Mouse (Mus musculus) frontal cortex, postnatal 25 days (tissue): ENCODE data around the gene Htra3.

Experiments used
- DNase-seq, 2 experiments: peaks; one replicate each; pipeline ENCODE4 v3.0.0; 2022; ENCODE audit warnings: low spot score in 2 of 2

The Htra3 gene

GRCm38 (mm10) chr5:35695815-35696214 lies 16.2 kb upstream of the Htra3 start:
- DNase-seq = peak in 1 of 2 experiments; percentile 29

GRCm38 (mm10) chr5:35693638-35694037 lies 14.1 kb upstream of the Htra3 start:
- no peak for DNase-seq

- no peak for DNase-seq
Observed at GRCm38 (mm10) chr5:35691246-35691645, 11.7 kb upstream of the Htra3 start.

- DNase-seq = no peak
Observed at GRCm38 (mm10) chr5:35690485-35691165, 11.0 kb upstream of the Htra3 start.

GRCm38 (mm10) chr5:35689374-35689773 lies 9.8 kb upstream of the Htra3 start:
- no peak for DNase-seq

GRCm38 (mm10) chr5:35688851-35689250 lies 9.3 kb upstream of the Htra3 start:
- no peak for DNase-seq

- no peak for DNase-seq
Observed at GRCm38 (mm10) chr5:35687098-35687497, 7.5 kb upstream of the Htra3 start.

GRCm38 (mm10) chr5:35686336-35686735 lies 6.8 kb upstream of the Htra3 start:
- no peak for DNase-seq

- DNase-seq = no peak
Observed at GRCm38 (mm10) chr5:35685079-35685478, 5.5 kb upstream of the Htra3 start.

GRCm38 (mm10) chr5:35680958-35681357 lies 1.4 kb upstream of the Htra3 start:
- DNase-seq = peak in 1 of 2 experiments; percentile 26

GRCm38 (mm10) chr5:35676964-35677363 lies 2.6 kb downstream of the Htra3 start:
- DNase-seq = no peak

- DNase-seq = no peak
Observed at GRCm38 (mm10) chr5:35674081-35674555, 5.5 kb downstream of the Htra3 start.

- DNase-seq = peak in 1 of 2 experiments; percentile 29
Observed at GRCm38 (mm10) chr5:35673086-35673485, 6.5 kb downstream of the Htra3 start.

- DNase-seq = no peak
Observed at GRCm38 (mm10) chr5:35672581-35672980, 7.0 kb downstream of the Htra3 start.

GRCm38 (mm10) chr5:35671474-35671891 lies 8.1 kb downstream of the Htra3 start:
- DNase-seq = peak in 1 of 2 experiments; percentile 42

GRCm38 (mm10) chr5:35670412-35670801 lies 9.2 kb downstream of the Htra3 start:
- DNase-seq = no peak

- DNase-seq = no peak
Observed at GRCm38 (mm10) chr5:35669747-35670411, 9.7 kb downstream of the Htra3 start.

- no peak for DNase-seq
Observed at GRCm38 (mm10) chr5:35666152-35666551, 13.4 kb downstream of the Htra3 start.

- no peak for DNase-seq
Observed at GRCm38 (mm10) chr5:35662021-35662545, 17.5 kb downstream of the Htra3 start.

GRCm38 (mm10) chr5:35661210-35661609 lies 18.4 kb downstream of the Htra3 start:
- no peak for DNase-seq

GRCm38 (mm10) chr5:35659503-35659902 lies 20.1 kb downstream of the Htra3 start:
- DNase-seq = no peak

- no peak for DNase-seq
Observed at GRCm38 (mm10) chr5:35655753-35656485, 23.7 kb downstream of the Htra3 start.
